Mouse (Mus musculus): ENCODE results near the gene Ffar2.

DNA sequence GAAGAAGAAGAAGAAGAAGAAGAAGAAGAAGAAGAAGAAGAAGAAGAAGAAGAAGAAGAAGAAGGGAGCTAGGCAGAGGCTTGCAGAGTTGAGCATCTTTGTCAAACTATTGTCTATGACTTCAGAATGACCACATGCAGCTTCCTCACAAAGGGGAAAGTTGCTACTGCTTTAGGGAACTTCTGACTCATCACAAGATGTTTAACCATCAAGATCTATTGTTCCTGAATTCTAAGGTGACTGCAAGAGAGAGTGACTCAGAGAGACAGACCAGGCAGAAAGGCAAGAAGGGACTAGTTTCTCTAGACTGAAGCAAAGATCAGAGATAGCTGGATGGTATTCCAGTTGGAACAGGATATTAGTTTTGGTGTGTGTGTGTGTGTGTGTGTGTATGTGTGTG lies 28.7 kb downstream of the Ffar2 start:
- TF ChIP-seq EP300 (IDR thresholded peaks at IDR 0.05; ENCODE audit: low read depth) (no peak), CTCF (IDR thresholded peaks at IDR 0.05; ENCODE audit: low read depth) (no peak)
